Mouse (Mus musculus) gastrocnemius, postnatal 36 days (tissue): Measurements from ENCODE around the gene Olfr315. TPM values are rescaled to one million over a fixed set of nuclear protein-coding genes. Genes with fewer than 3 reads are reported as not detected.
"Not testable (repeated sequence)": the region's sequence is repeated elsewhere in the genome, so short reads cannot be mapped to it uniquely, and the experiment has no call there.

Experiments used
- DNase-seq, 2 experiments: peaks; one replicate each; pipeline ENCODE4 v3.0.0; 2022
- intact Hi-C: fragments of 180-260 bp; cut with DNase I; formaldehyde crosslinking; loops from one replicate; pipeline ENCODE4 v1.15.1; 2025
- long read RNA-seq, 2 experiments: library from polyadenylated mRNA; stranded (forward); transcript quantifications; one replicate each; pipeline ENCODE4 v2.0.0; 2021
- total RNA-seq, 2 experiments: library from RNA; stranded (reverse); gene quantifications; 2 replicates each; pipeline ENCODE4 v1.2.3; 2021

Gene Olfr315
- not detected for total RNA-seq
- long read RNA-seq, experiment 1 = 0 reads
- long read RNA-seq, experiment 2 = 0 reads

DNA sequence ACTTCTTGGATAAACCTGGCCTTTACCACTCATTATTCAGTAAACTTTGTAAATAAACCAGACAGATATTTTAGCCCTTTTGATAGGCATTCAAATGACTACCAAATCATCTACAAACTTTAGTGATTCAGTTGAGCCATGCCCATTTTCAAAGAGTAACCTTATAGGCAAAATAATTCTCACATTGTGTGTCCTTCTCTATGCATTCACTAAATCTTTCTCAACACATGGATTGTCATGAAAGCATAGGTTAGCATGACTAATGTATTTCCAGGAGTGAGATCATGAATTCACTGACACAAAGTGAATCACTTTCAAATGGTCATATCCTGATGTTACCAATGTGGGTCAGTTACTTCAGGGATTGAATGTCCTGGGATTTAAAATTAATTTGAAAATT, at the start of gene Olfr315:
Gene Olfr315, plus strand, starts transcription at position 301 of the 400 bp plus-strand sequence.
- intact Hi-C loops = no loop called here
- no peak for DNase-seq

DNA sequence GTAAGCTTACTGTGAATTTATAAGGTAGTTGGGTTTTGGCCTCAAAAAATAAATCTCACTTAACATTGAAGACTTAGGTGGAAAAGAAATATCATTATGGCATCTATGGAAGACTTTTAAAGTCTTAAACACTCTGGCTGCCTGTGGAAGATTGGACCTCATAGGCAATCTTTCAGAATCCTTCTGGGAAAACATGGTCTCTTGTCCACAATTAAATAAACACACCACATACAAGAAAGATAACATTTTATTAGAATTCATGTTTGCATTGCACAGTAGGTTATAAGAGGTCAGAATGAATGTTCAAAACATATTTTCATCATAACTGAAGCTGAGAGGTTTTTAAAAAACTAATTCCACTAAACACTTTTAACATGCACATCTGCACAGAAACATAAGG, 49.1 kb upstream of the Olfr315 start, which contains the start of gene Olfr318:
Gene Olfr318, minus strand, starts transcription at position 101 of the 400 bp plus-strand sequence.
- no peak for DNase-seq
- intact Hi-C loops = no loop called here

DNA sequence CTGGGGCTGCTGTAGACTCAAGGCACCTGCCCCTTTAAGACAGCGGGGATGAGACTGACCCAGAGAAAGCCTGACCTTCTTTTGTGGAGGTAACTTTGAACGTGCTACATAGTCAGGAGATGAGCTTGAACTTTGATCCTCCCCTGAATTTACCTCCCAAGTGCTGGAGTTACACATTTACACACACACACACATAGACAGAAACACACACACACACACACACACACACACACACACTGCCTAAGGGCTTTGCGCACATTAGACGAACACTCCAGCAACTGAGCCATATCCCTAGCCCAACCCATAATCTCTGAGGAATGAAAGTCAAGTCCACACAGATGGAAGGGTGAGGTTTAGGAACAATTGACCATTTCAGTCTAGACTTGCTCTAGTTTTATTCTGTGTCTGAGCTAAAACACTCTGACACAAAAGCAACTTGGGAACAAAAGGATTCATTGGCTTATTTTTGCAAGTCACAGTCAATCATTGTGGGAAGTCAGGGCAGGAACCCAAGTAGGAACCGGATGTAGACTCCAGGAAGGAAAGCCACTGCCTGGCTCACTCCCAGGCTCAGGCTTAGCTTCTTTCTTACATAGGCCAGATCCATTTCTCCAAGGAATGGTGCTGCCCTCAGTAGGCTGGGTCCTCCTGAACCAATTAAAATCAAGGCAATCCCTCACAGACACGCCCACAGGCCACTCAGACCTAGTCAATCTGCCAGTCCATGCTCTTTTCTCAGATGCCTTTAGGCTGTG, 44.9 kb upstream of the Olfr315 start:
- DNase-seq, intact Hi-C loops: not testable (repeated sequence)

GRCm38 (mm10) chr11:58733372-58733771, 39.6 kb upstream of the Olfr315 start:
- DNase-seq = no peak
- intact Hi-C loops = no loop called here

DNA sequence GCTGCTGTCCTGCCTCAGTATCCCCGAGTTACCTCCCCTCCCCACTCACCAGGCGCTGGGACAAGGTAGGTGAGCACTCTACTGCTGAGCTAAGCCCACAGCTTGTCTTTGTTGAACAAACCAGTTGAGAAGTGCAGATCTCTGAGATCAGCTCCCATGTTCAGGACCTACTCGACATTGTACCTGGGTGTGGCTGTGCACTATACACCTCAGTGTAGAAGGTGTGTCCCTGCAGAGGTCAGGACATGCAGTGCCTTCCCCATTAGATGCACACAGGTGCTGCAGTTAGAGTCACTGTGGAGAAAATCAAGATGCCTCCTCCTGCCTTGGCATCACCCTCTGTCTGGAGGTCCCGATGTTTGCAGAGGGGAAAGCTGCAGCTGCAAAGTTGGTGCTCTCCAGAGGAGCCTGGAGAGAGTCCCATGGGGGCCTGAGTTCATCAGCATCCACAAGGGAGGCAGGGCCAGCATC, 34.2 kb upstream of the Olfr315 start, which contains the start of gene Olfr317:
Gene Olfr317, minus strand, starts transcription at position 421 of the 471 bp plus-strand sequence.
- DNase-seq = no peak
- intact Hi-C loops = no loop called here

- intact Hi-C loops, DNase-seq: not testable (repeated sequence)
Observed at GRCm38 (mm10) chr11:58751096-58751495, 21.9 kb upstream of the Olfr315 start.

DNA sequence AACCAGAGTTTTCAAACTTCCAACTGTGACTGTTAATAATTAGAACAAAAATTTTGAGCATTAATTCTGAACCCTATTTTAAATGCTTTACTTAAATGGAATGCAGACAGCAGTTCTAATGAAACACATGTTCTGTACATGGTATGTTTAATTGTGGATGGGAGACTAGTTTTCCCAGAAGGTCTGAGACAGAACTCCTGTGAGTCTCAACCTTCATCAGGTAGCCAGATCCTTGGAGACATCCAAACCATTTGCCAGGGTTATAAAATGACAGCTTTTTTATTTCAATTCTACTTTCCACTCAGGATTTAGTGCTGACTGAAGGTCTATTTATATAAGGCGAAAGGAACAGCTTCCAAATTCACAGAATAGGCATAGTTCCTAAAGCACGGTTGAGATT, 20.6 kb upstream of the Olfr315 start, which contains the start of gene Olfr316:
Gene Olfr316, plus strand, starts transcription at position 301 of the 400 bp plus-strand sequence.
- DNase-seq = no peak
- intact Hi-C loops = no loop called here

GRCm38 (mm10) chr11:58782480-58783089, 9.6 kb downstream of the Olfr315 start, which contains the start of gene Olfr314:
Olfr314 (plus strand) TSS chr11:58782952.
- intact Hi-C loops = no loop called here
- DNase-seq = no peak

DNA sequence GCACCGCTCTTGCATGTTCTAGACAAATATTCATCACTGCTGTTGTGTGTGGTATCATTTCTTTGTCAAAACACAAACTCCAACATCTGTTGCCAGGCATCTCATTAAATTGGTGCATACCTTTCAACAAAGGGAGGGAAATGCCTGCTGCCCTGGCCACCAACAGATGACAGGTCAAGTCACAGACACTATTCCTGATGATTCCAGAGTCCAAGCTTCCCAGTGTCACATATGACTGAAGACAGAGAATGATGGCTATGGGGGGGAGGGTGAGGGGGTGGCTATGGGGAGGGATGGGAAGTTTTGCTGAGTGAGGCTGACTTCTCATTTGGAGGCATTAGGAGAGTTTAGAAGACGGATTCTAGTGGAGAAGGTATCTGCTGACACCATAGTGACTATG, 11.2 kb downstream of the Olfr315 start:
- DNase-seq = no peak
- intact Hi-C loops = no loop called here

GRCm38 (mm10) chr11:58787651-58788050, 14.7 kb downstream of the Olfr315 start:
- DNase-seq = no peak
- intact Hi-C loops = no loop called here

GRCm38 (mm10) chr11:58788346-58788745, 15.4 kb downstream of the Olfr315 start:
- intact Hi-C loops = no loop called here
- no peak for DNase-seq

DNA sequence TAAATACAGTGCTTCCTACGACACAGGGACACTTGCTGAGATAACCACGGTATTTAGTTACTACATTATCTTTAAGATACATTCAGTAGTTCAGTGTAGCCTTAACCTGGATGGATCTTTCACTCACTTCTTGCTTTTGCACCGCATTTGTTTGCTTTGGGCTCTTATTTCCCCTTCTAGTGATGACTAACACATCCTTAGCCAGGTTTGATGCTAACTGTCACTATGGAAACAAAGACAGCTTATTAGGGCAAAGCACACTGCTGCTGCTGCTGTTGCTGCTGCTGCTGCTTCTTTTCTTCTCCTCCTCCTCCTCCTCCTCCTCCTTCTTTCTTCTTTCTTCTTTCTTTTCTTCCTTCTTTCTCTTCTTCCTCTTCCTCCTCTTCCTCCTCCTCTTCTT, 16.5 kb downstream of the Olfr315 start:
- intact Hi-C loops = no loop called here
- no peak for DNase-seq

GRCm38 (mm10) chr11:58790053-58790452, 17.1 kb downstream of the Olfr315 start:
- intact Hi-C loops = no loop called here
- no peak for DNase-seq

- no peak for DNase-seq
- intact Hi-C loops = no loop called here
Observed at GRCm38 (mm10) chr11:58790646-58791045, 17.7 kb downstream of the Olfr315 start.

GRCm38 (mm10) chr11:58795856-58796255, 22.9 kb downstream of the Olfr315 start:
- no peak for DNase-seq
- intact Hi-C loops = no loop called here

- DNase-seq = no peak
- intact Hi-C loops = no loop called here
Observed at GRCm38 (mm10) chr11:58796850-58797249, 23.9 kb downstream of the Olfr315 start.

- no peak for DNase-seq
- intact Hi-C loops = no loop called here
Observed at GRCm38 (mm10) chr11:58799747-58800146, 26.8 kb downstream of the Olfr315 start.

DNA sequence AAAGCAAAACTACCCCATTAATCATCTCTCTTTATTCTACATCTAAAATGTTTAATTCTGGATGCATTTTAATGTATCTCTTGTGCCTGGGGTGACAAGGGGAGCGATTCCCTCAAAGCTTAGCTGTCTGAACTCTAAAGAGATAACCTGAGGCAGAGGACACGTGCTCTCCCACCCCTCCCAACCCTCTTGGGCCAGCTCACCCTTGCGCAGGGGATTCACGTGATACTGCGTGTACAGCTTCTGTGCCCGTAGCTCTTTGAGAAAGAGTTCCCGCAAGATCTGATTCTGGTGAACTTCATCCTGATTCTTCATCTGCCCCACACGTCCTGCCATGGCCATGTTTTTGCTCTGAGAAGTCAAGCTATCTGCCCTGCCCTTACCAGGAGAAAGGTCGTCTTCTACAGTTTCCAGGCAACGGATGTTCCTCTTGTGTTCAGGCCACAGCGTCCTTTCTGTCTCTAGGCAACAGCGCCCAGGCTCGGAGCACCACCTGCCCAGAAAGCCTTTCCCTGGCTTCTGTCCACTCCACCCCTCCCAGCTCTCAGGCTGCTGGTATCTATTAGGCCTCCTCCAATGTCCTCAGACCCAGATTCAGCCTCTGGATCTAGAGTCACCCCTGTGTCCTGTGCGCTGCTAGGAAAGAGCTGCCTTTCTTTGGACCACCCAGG, 28.7 kb downstream of the Olfr315 start, which contains the start of gene Fam183b:
Gene Fam183b, minus strand, starts transcription at position 403 of the 671 bp plus-strand sequence.
- intact Hi-C loops = no loop called here

GRCm38 (mm10) chr11:58803871-58804270, 30.9 kb downstream of the Olfr315 start:
- intact Hi-C loops = no loop called here
- no peak for DNase-seq

More for the DNA sequence above, 28.7 kb downstream of the Olfr315 start, which contains the start of gene Fam183b:
- no peak for DNase-seq

- DNase-seq = no peak
- intact Hi-C loops = no loop called here
Observed at GRCm38 (mm10) chr11:58804393-58804792, 31.4 kb downstream of the Olfr315 start.

- intact Hi-C loops = no loop called here
- DNase-seq = no peak
Observed at GRCm38 (mm10) chr11:58812001-58812400, 39.0 kb downstream of the Olfr315 start.
